Mouse (Mus musculus) neural tube, embryonic 15.5 days (tissue): ENCODE results near the gene Efna4. TPM values are rescaled to one million over a fixed set of nuclear protein-coding genes. Genes with fewer than 3 reads are reported as not detected.

Experiments used
- ATAC-seq: fragments of 200-750 bp; cut with Nextera tagmentation; 2 replicates; pipeline ENCODE4 v1.8.0; 2017; ENCODE audit warnings: mild to moderate bottlenecking, moderate TSS enrichment, moderate library complexity; ENCODE audit not compliant: low FRiP score
- H3K27ac ChIP-seq: fragments of 300-500 bp; sonication (generic); replicated peaks from 2 replicates; pipeline ENCODE4 v1.5.1; 2015; ENCODE audit warnings: mild to moderate bottlenecking, inconsistent platforms
- H3K27me3 ChIP-seq: fragments of 300-500 bp; sonication (generic); replicated peaks from 2 replicates; pipeline ENCODE4 v1.6.1; 2015; ENCODE audit warnings: inconsistent platforms
- H3K36me3 ChIP-seq: fragments of 300-500 bp; sonication (generic); 2 replicates; pipeline ENCODE4 v1.6.1; 2015; ENCODE audit warnings: inconsistent platforms
- H3K4me1 ChIP-seq: fragments of 300-500 bp; sonication (generic); 2 replicates; pipeline ENCODE4 v1.6.1; 2015; ENCODE audit warnings: inconsistent platforms
- H3K4me2 ChIP-seq: fragments of 300-500 bp; sonication (generic); 2 replicates; pipeline ENCODE4 v1.6.1; 2015; ENCODE audit warnings: inconsistent platforms, mild to moderate bottlenecking, moderate library complexity
- H3K4me3 ChIP-seq: fragments of 300-500 bp; sonication (generic); replicated peaks from 2 replicates; pipeline ENCODE4 v1.5.1; 2015; ENCODE audit warnings: mild to moderate bottlenecking, inconsistent platforms
- H3K9ac ChIP-seq: fragments of 300-500 bp; sonication (generic); replicated peaks from 2 replicates; pipeline ENCODE4 v1.6.1; 2015; ENCODE audit warnings: mild to moderate bottlenecking, inconsistent platforms
- H3K9me3 ChIP-seq: fragments of 300-500 bp; sonication (generic); replicated peaks from 2 replicates; pipeline ENCODE4 v1.6.1; 2016; ENCODE audit warnings: inconsistent platforms
- WGBS: fragments of 180-500 bp; shearing (Covaris S2); methylation state at CpG from one replicate; pipeline ENCODE4 v1.1.7; 2015; ENCODE audit warnings: mixed read lengths; 5-methylcytosine and 5-hydroxymethylcytosine counted together
- polyA plus RNA-seq: library from polyadenylated mRNA; unstranded; fragments of >200 nt; fragmentation: Nextera tagmentation; extraction: Ambion mirVana; gene quantifications from 2 replicates; pipeline ENCODE4 v1.2.1, GENCODE M21; 2015

The Efna4 gene
- polyA plus RNA-seq, 1 experiment from 2014 or later, result 3.0 TPM

DNA sequence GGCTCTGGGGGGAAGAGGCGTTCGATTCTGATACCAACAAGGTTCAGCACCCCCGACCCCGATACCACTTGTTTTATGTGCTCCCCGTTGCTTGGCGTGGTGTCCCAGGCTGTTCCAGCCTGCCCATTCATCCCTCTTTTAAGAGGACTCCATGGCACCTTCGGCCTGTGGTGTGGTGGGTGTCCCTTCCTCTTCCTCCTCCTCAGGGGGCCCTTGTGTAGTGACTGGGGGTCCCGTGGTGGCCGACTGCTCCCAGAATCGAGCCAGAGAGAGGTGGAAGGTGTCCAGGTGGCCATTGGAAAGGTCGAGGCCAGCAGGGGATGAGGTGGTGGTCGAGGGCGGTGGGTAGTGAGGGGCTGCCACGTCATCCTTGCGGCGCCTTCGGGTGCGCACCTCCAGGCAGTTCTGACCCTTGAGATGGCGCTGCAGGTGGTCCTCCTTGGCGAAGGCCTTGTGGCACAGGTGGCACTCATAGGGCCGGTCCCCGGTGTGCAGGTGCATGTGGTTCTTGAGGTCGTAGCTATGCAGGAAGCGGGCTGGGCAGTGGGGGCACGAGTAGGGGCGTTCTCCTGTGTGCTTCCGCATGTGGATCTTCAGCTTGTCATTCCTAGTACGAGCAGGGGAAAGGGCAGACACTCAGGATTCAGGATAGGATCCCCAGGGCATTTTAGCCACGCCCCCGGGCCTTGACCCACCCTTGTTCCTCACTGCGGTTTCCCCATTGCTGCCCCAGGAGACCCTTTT lies 41.7 kb upstream of the Efna4 start:
- H3K27ac ChIP-seq, result no peak overlapping the region
- ATAC-seq, result no peak
- H3K27me3 ChIP-seq, result no peaks in the 10 kb centered on the region
- H3K4me3 ChIP-seq, result no peak overlapping the region
- WGBS, result 91% methylated on average over 31 of the region's 31 CpGs
- peaks cover 13% of the 10 kb centered on the region for H3K4me1 ChIP-seq
- no peaks in the 10 kb centered on the region for H3K36me3 ChIP-seq
- H3K9me3 ChIP-seq, result no peaks in the 10 kb centered on the region
- H3K9ac ChIP-seq, result no peak overlapping the region
- H3K4me2 ChIP-seq, result peak overlapping the region; percentile 79

GRCm38 (mm10) chr3:89378394-89379067 lies 40.7 kb upstream of the Efna4 start:
- WGBS, result 1% methylated on average over 29 of the region's 29 CpGs
- peak overlapping the region; percentile 53 for H3K9ac ChIP-seq
- ATAC-seq, result peak; percentile 89
- no peaks in the 10 kb centered on the region for H3K9me3 ChIP-seq
- peak overlapping the region; percentile 46 for H3K4me3 ChIP-seq
- H3K27me3 ChIP-seq, result no peaks in the 10 kb centered on the region
- no peaks in the 10 kb centered on the region for H3K36me3 ChIP-seq
- 0 out of 2 replicates have a peak overlapping the region, but pooled peaks have one; percentile 1 for H3K27ac ChIP-seq
- peaks cover 13% of the 10 kb centered on the region for H3K4me1 ChIP-seq
- H3K4me2 ChIP-seq, result peak overlapping the region; percentile 79

DNA sequence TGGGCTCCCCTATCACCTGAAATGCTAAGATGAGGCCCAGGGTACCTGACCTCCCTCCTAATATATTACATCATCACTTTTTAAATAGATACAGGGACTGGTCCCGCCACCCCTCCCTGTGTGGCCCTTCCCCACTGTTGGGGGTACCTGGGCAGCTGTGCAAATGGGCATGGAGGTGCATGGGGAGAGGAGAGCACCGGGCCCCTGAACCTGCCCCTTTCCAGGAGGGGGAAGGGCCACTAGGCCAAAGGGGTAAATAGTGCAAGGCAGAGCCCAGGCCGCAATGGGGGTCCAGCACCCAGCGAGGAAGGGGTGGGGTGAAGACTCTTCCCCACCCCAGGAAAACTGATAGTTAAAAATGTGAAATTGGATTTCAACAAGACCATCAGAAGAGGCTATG lies 40.0 kb upstream of the Efna4 start:
- H3K27ac ChIP-seq, result no peak overlapping the region
- WGBS, result 86% methylated on average over 4 of the region's 4 CpGs
- ATAC-seq, result 0 out of 2 replicates have a peak, but pooled peaks have one; percentile 1
- H3K9ac ChIP-seq, result no peak overlapping the region
- peaks cover 13% of the 10 kb centered on the region for H3K4me1 ChIP-seq
- peak overlapping the region; percentile 46; the same call in 1 of the 2 replicates for H3K4me3 ChIP-seq
- H3K36me3 ChIP-seq, result no peaks in the 10 kb centered on the region
- no peaks in the 10 kb centered on the region for H3K27me3 ChIP-seq
- peak overlapping the region; percentile 79 for H3K4me2 ChIP-seq
- H3K9me3 ChIP-seq, result no peaks in the 10 kb centered on the region

GRCm38 (mm10) chr3:89373581-89374231 lies 35.9 kb upstream of the Efna4 start:
- Histone ChIP-seq H3K9ac (no peak overlapping the region), H3K27ac (no peak overlapping the region), H3K4me1 (peaks cover 9% of the 10 kb centered on the region), H3K27me3 (no peaks in the 10 kb centered on the region), H3K4me3 (no peak overlapping the region), H3K4me2 (no peak overlapping the region), H3K9me3 (no peaks in the 10 kb centered on the region), H3K36me3 (no peaks in the 10 kb centered on the region)
- 47% methylated on average over 5 of the region's 5 CpGs for WGBS
- ATAC-seq, result no peak

DNA sequence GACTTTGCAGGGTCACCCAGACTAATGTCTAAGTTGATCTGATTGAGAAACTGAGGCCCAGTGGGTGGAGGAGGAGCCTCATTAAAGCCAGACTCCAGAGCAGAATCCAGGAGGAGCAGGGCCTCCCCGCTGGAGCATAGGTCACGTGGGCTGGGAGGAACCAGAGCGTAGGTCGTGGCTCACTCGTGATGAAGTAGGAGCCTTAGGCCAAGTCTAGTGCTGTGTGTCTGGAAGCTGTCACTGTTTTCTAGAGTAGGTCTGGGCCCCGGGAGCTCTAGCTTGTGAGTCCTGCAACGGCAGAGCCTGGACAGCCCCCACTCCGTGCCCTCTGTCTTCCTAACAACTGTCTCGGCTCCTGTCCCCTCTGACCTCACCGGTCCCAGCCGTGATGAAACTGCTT lies 29.5 kb upstream of the Efna4 start:
- ATAC-seq, result no peak

DNA sequence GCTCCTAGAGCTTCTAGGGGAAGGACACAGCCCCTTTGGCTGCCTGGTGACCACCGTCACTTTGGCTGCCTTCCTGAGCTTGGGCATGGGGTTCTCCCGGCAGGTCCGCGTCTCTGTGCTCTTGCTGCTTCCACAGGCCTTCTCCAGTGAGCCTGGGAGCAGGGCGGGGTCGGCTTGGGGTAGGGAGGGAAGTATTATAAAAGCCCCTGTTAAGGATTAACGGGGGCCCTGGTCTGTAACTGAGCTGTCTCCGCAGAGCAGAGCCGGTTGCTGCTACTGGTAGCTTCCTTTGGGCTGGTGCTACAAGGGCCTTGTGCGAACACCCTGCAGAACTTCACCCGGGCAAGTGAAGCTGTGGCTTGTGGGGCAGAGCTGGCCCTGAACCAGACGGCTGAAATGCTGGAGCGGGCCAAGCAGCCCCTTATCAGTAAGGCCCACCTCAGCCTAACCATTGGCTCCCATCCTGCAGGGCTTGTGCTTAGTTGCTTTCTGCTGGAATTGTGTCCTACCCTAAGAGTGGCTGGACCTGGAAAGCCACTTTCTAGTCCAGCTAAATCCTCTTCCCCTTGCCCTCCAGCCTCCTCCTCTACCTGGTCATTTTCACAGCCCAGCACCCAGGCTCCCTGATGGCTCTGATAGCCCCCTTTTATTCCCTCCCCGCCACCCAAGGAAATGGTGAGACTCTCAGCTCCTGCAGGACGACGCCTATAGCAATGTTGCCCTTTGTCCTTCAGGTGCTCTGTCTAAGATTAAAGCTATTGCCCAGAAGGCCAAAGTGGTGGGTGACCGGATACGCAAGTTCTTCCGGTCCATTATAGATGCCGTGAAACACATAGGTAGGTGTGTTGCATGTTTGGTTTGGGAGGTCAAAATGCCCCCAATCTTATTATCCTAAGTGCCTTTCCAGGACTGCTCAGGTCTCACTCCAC lies 27.9 kb upstream of the Efna4 start:
- no peak overlapping the region for H3K4me2 ChIP-seq
- H3K27ac ChIP-seq, result no peak overlapping the region
- H3K4me1 ChIP-seq, result no peaks in the 10 kb centered on the region
- H3K9me3 ChIP-seq, result no peaks in the 10 kb centered on the region
- WGBS, result 69% methylated on average over 20 of the region's 20 CpGs
- H3K36me3 ChIP-seq, result no peaks in the 10 kb centered on the region
- no peaks in the 10 kb centered on the region for H3K27me3 ChIP-seq
- no peak overlapping the region for H3K9ac ChIP-seq
- no peak for ATAC-seq
- H3K4me3 ChIP-seq, result no peak overlapping the region

More for the DNA sequence above, 29.5 kb upstream of the Efna4 start:
- no peaks in the 10 kb centered on the region for H3K36me3 ChIP-seq
- H3K9me3 ChIP-seq, result no peaks in the 10 kb centered on the region
- H3K4me3 ChIP-seq, result no peak overlapping the region
- 71% methylated on average over 11 of the region's 11 CpGs for WGBS
- no peak overlapping the region for H3K9ac ChIP-seq
- no peak overlapping the region for H3K27ac ChIP-seq
- H3K4me1 ChIP-seq, result no peaks in the 10 kb centered on the region
- H3K4me2 ChIP-seq, result no peak overlapping the region
- H3K27me3 ChIP-seq, result no peaks in the 10 kb centered on the region

GRCm38 (mm10) chr3:89365153-89365485 lies 27.3 kb upstream of the Efna4 start, which contains the start of gene Dcst1:
Dcst1 (minus strand) TSS chr3:89365253.
- ATAC-seq, result no peak
- no peaks in the 10 kb centered on the region for H3K4me1 ChIP-seq
- H3K27ac ChIP-seq, result no peak within 1 kb of the TSS

GRCm38 (mm10) chr3:89364631-89365030 lies 26.8 kb upstream of the Efna4 start:
- no peak for ATAC-seq
- Histone ChIP-seq H3K4me2 (no peak overlapping the region), H3K9me3 (no peaks in the 10 kb centered on the region), H3K36me3 (no peaks in the 10 kb centered on the region), H3K9ac (no peak overlapping the region), H3K4me3 (no peak overlapping the region), H3K27ac (no peak overlapping the region), H3K27me3 (no peaks in the 10 kb centered on the region), H3K4me1 (no peaks in the 10 kb centered on the region)
- WGBS, result 65% methylated on average over 8 of the region's 8 CpGs

More at GRCm38 (mm10) chr3:89365153-89365485, 27.3 kb upstream of the Efna4 start, which contains the start of gene Dcst1:
- WGBS, result 88% methylated on average over 11 of the region's 11 CpGs
- Histone ChIP-seq H3K36me3 (no peaks in the 10 kb centered on the region), H3K27me3 (no peaks in the 10 kb centered on the region), H3K4me2 (no peak within 1 kb of the TSS), H3K9ac (no peak within 1 kb of the TSS), H3K9me3 (no peaks in the 10 kb centered on the region), H3K4me3 (no peak within 1 kb of the TSS)

DNA sequence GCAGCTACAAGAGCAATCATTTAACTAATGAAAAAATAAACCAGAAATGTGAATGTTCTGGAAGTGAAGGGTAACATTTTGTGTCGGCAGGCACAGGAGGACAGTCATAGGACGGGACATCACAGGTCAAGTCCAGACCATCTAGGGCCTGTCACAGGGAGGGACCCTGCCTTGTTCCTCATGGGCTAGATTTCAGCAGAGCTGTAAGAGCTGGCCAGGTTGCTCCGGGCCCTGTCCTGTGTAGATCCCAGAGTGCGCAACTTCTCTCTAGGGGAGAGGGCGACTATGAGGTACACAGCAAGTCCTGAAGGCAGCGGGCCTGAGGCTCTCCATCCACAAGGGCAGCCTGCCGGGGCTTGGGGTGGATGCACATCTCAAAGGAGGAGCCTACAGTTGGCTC lies 23.8 kb upstream of the Efna4 start, which contains the start of gene Dcst2:
Dcst2 (plus strand) TSS at position 301 of the 400 bp plus-strand sequence.
- Histone ChIP-seq H3K36me3 (no peaks in the 10 kb centered on the region), H3K27me3 (no peaks in the 10 kb centered on the region), H3K4me3 (no peak within 1 kb of the TSS), H3K4me1 (no peaks in the 10 kb centered on the region), H3K4me2 (no peak within 1 kb of the TSS), H3K9ac (no peak within 1 kb of the TSS), H3K9me3 (no peaks in the 10 kb centered on the region), H3K27ac (no peak within 1 kb of the TSS)
- no peak for ATAC-seq
- 91% methylated on average over 7 of the region's 7 CpGs for WGBS

DNA sequence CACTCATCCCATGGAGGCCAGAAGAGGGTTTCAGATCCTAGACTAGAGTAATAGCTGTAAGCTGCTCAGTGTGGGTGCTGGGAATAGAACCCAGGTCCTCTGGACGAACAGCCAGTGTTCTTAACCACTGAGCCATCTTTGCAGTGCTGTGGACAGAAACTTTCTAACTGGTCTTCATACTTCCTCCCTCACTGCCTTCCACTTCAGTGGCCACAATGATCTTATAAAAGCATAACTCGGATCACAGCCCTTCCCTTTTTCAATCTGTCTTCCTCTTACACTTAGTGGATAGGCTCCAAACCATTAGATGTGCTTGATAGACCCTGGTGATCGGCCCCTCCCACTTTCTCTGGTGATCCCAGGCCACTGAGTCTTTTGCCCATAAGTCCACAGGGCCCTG lies 22.4 kb upstream of the Efna4 start:
- no peak for ATAC-seq
- Histone ChIP-seq H3K27ac (no peak overlapping the region), H3K4me2 (no peak overlapping the region)

GRCm38 (mm10) chr3:89359630-89360029 lies 21.8 kb upstream of the Efna4 start:
- Histone ChIP-seq H3K9ac (no peak overlapping the region), H3K27ac (no peak overlapping the region), H3K36me3 (no peaks in the 10 kb centered on the region), H3K4me1 (no peaks in the 10 kb centered on the region), H3K4me2 (no peak overlapping the region), H3K9me3 (no peaks in the 10 kb centered on the region), H3K27me3 (no peaks in the 10 kb centered on the region), H3K4me3 (no peak overlapping the region)
- no peak for ATAC-seq
- WGBS, result 66% methylated on average over 6 of the region's 6 CpGs

More for the DNA sequence above, 22.4 kb upstream of the Efna4 start:
- Histone ChIP-seq H3K9me3 (no peaks in the 10 kb centered on the region), H3K4me1 (no peaks in the 10 kb centered on the region), H3K27me3 (no peaks in the 10 kb centered on the region), H3K4me3 (no peak overlapping the region), H3K9ac (no peak overlapping the region), H3K36me3 (no peaks in the 10 kb centered on the region)
- WGBS, result 78% methylated on average over 3 of the region's 3 CpGs
